Mouse (Mus musculus) hindbrain, embryonic 11.5 days (tissue): Measurements from ENCODE around the gene Uggt2. TPM values are rescaled to one million over a fixed set of nuclear protein-coding genes. Genes with fewer than 3 reads are reported as not detected.

Source experiments
- ATAC-seq: fragments of 200-750 bp; cut with Nextera tagmentation; 2 replicates; pipeline ENCODE4 v1.8.0; 2017; ENCODE audit warnings: mild to moderate bottlenecking, moderate TSS enrichment, moderate library complexity; ENCODE audit not compliant: low FRiP score
- DNase-seq: peaks from one replicate; pipeline ENCODE4 v3.0.0-alpha.2; 2015; ENCODE audit warnings: low spot score
- H3K27ac ChIP-seq: fragments of 300-500 bp; sonication (generic); 2 replicates; pipeline ENCODE4 v1.5.1; 2014; ENCODE audit warnings: mild to moderate bottlenecking, low read depth, low read length
- H3K27me3 ChIP-seq: fragments of 300-500 bp; sonication (generic); 2 replicates; pipeline ENCODE4 v1.6.1; 2014; ENCODE audit warnings: mild to moderate bottlenecking, low read length, moderate library complexity, mixed read lengths; ENCODE audit not compliant: control insufficient read depth, insufficient read depth
- H3K36me3 ChIP-seq: fragments of 300-500 bp; sonication (generic); 2 replicates; pipeline ENCODE4 v1.6.1; 2014; ENCODE audit warnings: mild to moderate bottlenecking, low read length, moderate library complexity, mixed read lengths; ENCODE audit not compliant: control insufficient read depth, insufficient read depth
- H3K4me1 ChIP-seq: fragments of 300-500 bp; sonication (generic); replicated peaks from 2 replicates; pipeline ENCODE4 v1.6.1; 2014; ENCODE audit warnings: low read length, mixed read lengths; ENCODE audit not compliant: control insufficient read depth, insufficient read depth
- H3K4me2 ChIP-seq: fragments of 300-500 bp; sonication (generic); replicated peaks from 2 replicates; pipeline ENCODE4 v1.6.1; 2014; ENCODE audit warnings: mild to moderate bottlenecking, low read depth, low read length
- H3K4me3 ChIP-seq: fragments of 300-500 bp; sonication (generic); 2 replicates; pipeline ENCODE4 v1.5.1; 2014; ENCODE audit warnings: low read depth, low read length
- H3K9ac ChIP-seq: fragments of 300-500 bp; sonication (generic); 2 replicates; pipeline ENCODE4 v1.6.1; 2014; ENCODE audit warnings: low read depth, low read length
- H3K9me3 ChIP-seq: fragments of 300-500 bp; sonication (generic); 2 replicates; pipeline ENCODE4 v1.6.1; 2016; ENCODE audit warnings: low read length; ENCODE audit not compliant: control insufficient read depth
- WGBS: fragments of 180-500 bp; shearing (Covaris S2); extraction: QIAGEN DNeasy Blood & Tissue Kit; methylation state at CpG from one replicate; pipeline ENCODE4 v1.1.7; 2014; 5-methylcytosine and 5-hydroxymethylcytosine counted together
- polyA plus RNA-seq: library from polyadenylated mRNA; unstranded; fragments of >200 nt; fragmentation: Nextera tagmentation; extraction: Ambion mirVana; gene quantifications from 2 replicates; pipeline ENCODE4 v1.2.1, GENCODE M21; 2014

Uggt2 gene
- polyA plus RNA-seq, 1 experiment from 2014 or later = 21.9 TPM

GRCm38 (mm10) chr14:119123582-119123981, 24.4 kb upstream of the Uggt2 start:
- Histone ChIP-seq H3K9me3 (no peaks in the 10 kb centered on the region), H3K27ac (no peak overlapping the region), H3K4me3 (peak overlapping the region; percentile 26), H3K4me1 (no peaks in the 10 kb centered on the region), H3K4me2 (peak overlapping the region; percentile 33), H3K27me3 (peaks cover 8% of the 10 kb centered on the region; the same call in 1 of the 2 replicates), H3K36me3 (no peaks in the 10 kb centered on the region), H3K9ac (no peak overlapping the region)
- DNase-seq (peak; percentile 41), ATAC-seq (peak; percentile 29; the same call in 1 of the 2 replicates)
- whole genome bisulfite sequencing = 10% methylated on average over 12 of the region's 12 CpGs

GRCm38 (mm10) chr14:119112558-119112957, 13.3 kb upstream of the Uggt2 start:
- WGBS = 75% methylated on average over 6 of the region's 6 CpGs

GRCm38 (mm10) chr14:119109776-119110218, 10.6 kb upstream of the Uggt2 start:
- H3K9me3 ChIP-seq = no peaks in the 10 kb centered on the region
- WGBS = 79% methylated on average over 3 of the region's 3 CpGs
- H3K36me3 ChIP-seq = no peaks in the 10 kb centered on the region
- H3K27ac ChIP-seq = no peak overlapping the region
- no peaks in the 10 kb centered on the region for H3K27me3 ChIP-seq
- no peak overlapping the region for H3K4me3 ChIP-seq
- no peaks in the 10 kb centered on the region for H3K4me1 ChIP-seq
- DNase-seq (no peak), ATAC-seq (no peak)
- H3K9ac ChIP-seq = no peak overlapping the region
- no peak overlapping the region for H3K4me2 ChIP-seq

More at GRCm38 (mm10) chr14:119112558-119112957, 13.3 kb upstream of the Uggt2 start:
- Histone ChIP-seq H3K4me1 (no peaks in the 10 kb centered on the region), H3K9me3 (no peaks in the 10 kb centered on the region), H3K27ac (no peak overlapping the region), H3K4me3 (no peak overlapping the region), H3K27me3 (no peaks in the 10 kb centered on the region), H3K4me2 (no peak overlapping the region), H3K9ac (no peak overlapping the region), H3K36me3 (no peaks in the 10 kb centered on the region)
- DNase-seq (no peak), ATAC-seq (no peak)

- 78% methylated on average over 7 of the region's 7 CpGs for WGBS
- no peak overlapping the region for H3K4me3 ChIP-seq
- no peak overlapping the region for H3K27ac ChIP-seq
- H3K4me2 ChIP-seq = no peak overlapping the region
- H3K9ac ChIP-seq = no peak overlapping the region
- ATAC-seq (no peak), DNase-seq (no peak)
- no peaks in the 10 kb centered on the region for H3K9me3 ChIP-seq
- no peaks in the 10 kb centered on the region for H3K36me3 ChIP-seq
- H3K27me3 ChIP-seq = no peaks in the 10 kb centered on the region
- no peaks in the 10 kb centered on the region for H3K4me1 ChIP-seq
Observed at GRCm38 (mm10) chr14:119108776-119109301, 9.6 kb upstream of the Uggt2 start.

GRCm38 (mm10) chr14:119107591-119107990, 8.4 kb upstream of the Uggt2 start:
- H3K4me1 ChIP-seq = no peaks in the 10 kb centered on the region
- 91% methylated on average over 8 of the region's 8 CpGs for WGBS
- no peak overlapping the region for H3K4me3 ChIP-seq
- H3K27ac ChIP-seq = no peak overlapping the region
- ATAC-seq = no peak
- H3K4me2 ChIP-seq = no peak overlapping the region
- no peak overlapping the region for H3K9ac ChIP-seq
- H3K36me3 ChIP-seq = no peaks in the 10 kb centered on the region
- no peaks in the 10 kb centered on the region for H3K27me3 ChIP-seq
- H3K9me3 ChIP-seq = no peaks in the 10 kb centered on the region
- DNase-seq = no peak

- DNase-seq (no peak), ATAC-seq (no peak; the same call in 1 of the 2 replicates)
- H3K9ac ChIP-seq = peak overlapping the region; percentile 76
- H3K9me3 ChIP-seq = no peaks in the 10 kb centered on the region
- no peaks in the 10 kb centered on the region for H3K27me3 ChIP-seq
- peak overlapping the region; percentile 71 for H3K27ac ChIP-seq
- H3K4me1 ChIP-seq = 0 out of 2 replicates have a peak, but pooled peaks cover 2% of the 10 kb centered on the region
- peak overlapping the region; percentile 52 for H3K4me3 ChIP-seq
- under 1% methylated on average over 13 of the region's 13 CpGs for WGBS
- H3K4me2 ChIP-seq = peak overlapping the region; percentile 78
- no peaks in the 10 kb centered on the region for H3K36me3 ChIP-seq
Observed at GRCm38 (mm10) chr14:119099570-119099891, 301 bp upstream of the Uggt2 start.

GRCm38 (mm10) chr14:119061811-119062210, 37.4 kb downstream of the Uggt2 start:
- 83% methylated on average over 1 of the region's 1 CpGs for WGBS
- Histone ChIP-seq H3K36me3 (no peaks in the 10 kb centered on the region), H3K9ac (no peak overlapping the region), H3K4me3 (no peak overlapping the region), H3K4me1 (no peaks in the 10 kb centered on the region), H3K27ac (no peak overlapping the region), H3K9me3 (no peaks in the 10 kb centered on the region), H3K4me2 (no peak overlapping the region), H3K27me3 (no peaks in the 10 kb centered on the region)
- ATAC-seq = no peak
- DNase-seq = no peak

GRCm38 (mm10) chr14:119060682-119061081, 38.5 kb downstream of the Uggt2 start:
- Histone ChIP-seq H3K9ac (no peak overlapping the region), H3K27ac (no peak overlapping the region), H3K4me1 (no peaks in the 10 kb centered on the region), H3K27me3 (no peaks in the 10 kb centered on the region), H3K4me2 (no peak overlapping the region), H3K4me3 (no peak overlapping the region), H3K36me3 (no peaks in the 10 kb centered on the region), H3K9me3 (no peaks in the 10 kb centered on the region)
- DNase-seq = no peak
- 96% methylated on average over 2 of the region's 2 CpGs for WGBS
- ATAC-seq = no peak

- H3K27ac ChIP-seq = no peak overlapping the region
- no peaks in the 10 kb centered on the region for H3K4me1 ChIP-seq
- no peaks in the 10 kb centered on the region for H3K36me3 ChIP-seq
- 94% methylated on average over 4 of the region's 4 CpGs for WGBS
- H3K9ac ChIP-seq = no peak overlapping the region
- no peak overlapping the region for H3K4me3 ChIP-seq
- no peak for ATAC-seq
- no peaks in the 10 kb centered on the region for H3K27me3 ChIP-seq
- H3K9me3 ChIP-seq = no peaks in the 10 kb centered on the region
- DNase-seq = no peak
- H3K4me2 ChIP-seq = no peak overlapping the region
Observed at GRCm38 (mm10) chr14:119057014-119057413, 42.2 kb downstream of the Uggt2 start.
